Mouse (Mus musculus): ENCODE data around the gene Fam120b.

- TF ChIP-seq POLR2A (IDR thresholded peaks at IDR 0.05; ENCODE audit: low read depth, low read length) (no peak), CTCF (IDR thresholded peaks at IDR 0.05; ENCODE audit: extremely low read depth, insufficient read depth, insufficient read length, insufficient replicate concordance) (no peak)
Measured at GRCm38 (mm10) chr17:15383360-15383759, 12.6 kb upstream of the Fam120b start.

All from spleen, adult 2 months (tissue).